Mouse (Mus musculus): Measurements from ENCODE around the gene Map3k7cl. TPM values are rescaled to one million over a fixed set of nuclear protein-coding genes. Genes with fewer than 3 reads are reported as not detected.

Map3k7cl gene
- polyA plus RNA-seq, 1 experiment from 2014 or later = 0.15 TPM

GRCm38 (mm10) chr16:87612218-87612838, 59.2 kb downstream of the Map3k7cl start:
- Histone ChIP-seq H3K27me3 (ENCODE audit: control insufficient read depth, insufficient read depth, low read length) (no peaks in the 10 kb centered on the region), H3K4me3 (ENCODE audit: low read depth, low read length) (no peak overlapping the region), H3K36me3 (ENCODE audit: control insufficient read depth, insufficient read depth, low read length) (no peaks in the 10 kb centered on the region), H3K9me3 (ENCODE audit: control insufficient read depth, low read length) (no peaks in the 10 kb centered on the region), H3K9ac (ENCODE audit: low read length) (no peak overlapping the region), H3K4me2 (ENCODE audit: low read depth, low read length, severe bottlenecking) (no peak overlapping the region), H3K27ac (ENCODE audit: low read depth, low read length) (no peak overlapping the region), H3K4me1 (replicated peaks; ENCODE audit: control insufficient read depth, insufficient read depth, low read length) (no peaks in the 10 kb centered on the region)
- DNase-seq (ENCODE audit: low spot score) (no peak), ATAC-seq (replicated peaks; ENCODE audit: low FRiP score) (no peak)
- WGBS = 87% methylated on average over 15 of the region's 15 CpGs

- ATAC-seq (replicated peaks; ENCODE audit: low FRiP score) (no peak), DNase-seq (ENCODE audit: low spot score) (no peak)
- H3K27me3 ChIP-seq (ENCODE audit: control insufficient read depth, insufficient read depth, low read length) = no peaks in the 10 kb centered on the region
- H3K27ac ChIP-seq (ENCODE audit: low read depth, low read length) = no peak overlapping the region
- no peak overlapping the region for H3K9ac ChIP-seq (ENCODE audit: low read length)
- no peaks in the 10 kb centered on the region for H3K4me1 ChIP-seq (replicated peaks; ENCODE audit: control insufficient read depth, insufficient read depth, low read length)
- no peak overlapping the region for H3K4me2 ChIP-seq (ENCODE audit: low read depth, low read length, severe bottlenecking)
- H3K9me3 ChIP-seq (ENCODE audit: control insufficient read depth, low read length) = no peaks in the 10 kb centered on the region
- H3K36me3 ChIP-seq (ENCODE audit: control insufficient read depth, insufficient read depth, low read length) = no peaks in the 10 kb centered on the region
- WGBS = 92% methylated on average over 6 of the region's 6 CpGs
- no peak overlapping the region for H3K4me3 ChIP-seq (ENCODE audit: low read depth, low read length)
Measured at GRCm38 (mm10) chr16:87617377-87617776, 64.2 kb downstream of the Map3k7cl start.

- H3K36me3 ChIP-seq (ENCODE audit: control insufficient read depth, insufficient read depth, low read length) = no peaks in the 10 kb centered on the region
- no peak overlapping the region for H3K27ac ChIP-seq (ENCODE audit: low read depth, low read length)
- no peak overlapping the region for H3K4me2 ChIP-seq (ENCODE audit: low read depth, low read length, severe bottlenecking)
- no peak for DNase-seq (ENCODE audit: low spot score)
- ATAC-seq (replicated peaks; ENCODE audit: low FRiP score) = no peak
- no peak overlapping the region for H3K4me3 ChIP-seq (ENCODE audit: low read depth, low read length)
- WGBS = 92% methylated on average over 3 of the region's 3 CpGs
- no peaks in the 10 kb centered on the region for H3K4me1 ChIP-seq (replicated peaks; ENCODE audit: control insufficient read depth, insufficient read depth, low read length)
- H3K9me3 ChIP-seq (ENCODE audit: control insufficient read depth, low read length) = no peaks in the 10 kb centered on the region
- no peaks in the 10 kb centered on the region for H3K27me3 ChIP-seq (ENCODE audit: control insufficient read depth, insufficient read depth, low read length)
- H3K9ac ChIP-seq (ENCODE audit: low read length) = no peak overlapping the region
Measured at GRCm38 (mm10) chr16:87621246-87621645, 68.1 kb downstream of the Map3k7cl start.

DNA sequence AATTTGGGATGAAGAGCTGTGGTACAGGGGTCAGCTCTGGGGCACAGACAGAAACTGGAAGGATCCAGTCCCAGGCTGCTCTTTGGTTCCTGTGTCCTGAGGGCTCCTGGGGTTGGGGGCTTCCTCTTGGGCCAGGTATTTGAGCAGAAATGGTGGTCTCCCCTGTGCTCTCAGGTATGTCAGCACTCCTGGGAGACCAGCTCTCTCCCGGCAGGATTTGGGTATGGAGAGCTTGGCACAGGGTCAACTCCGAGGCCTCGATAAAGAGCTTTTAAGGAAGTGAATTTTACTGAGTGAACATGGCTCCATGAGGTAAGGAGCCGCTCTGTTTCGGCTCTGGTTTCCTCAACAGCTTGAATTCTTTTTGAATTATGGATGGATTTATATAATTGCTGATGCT, 70.8 kb downstream of the Map3k7cl start:
- no peaks in the 10 kb centered on the region for H3K36me3 ChIP-seq (ENCODE audit: control insufficient read depth, insufficient read depth, low read length)
- H3K4me2 ChIP-seq (ENCODE audit: low read depth, low read length, severe bottlenecking) = no peak overlapping the region
- H3K27me3 ChIP-seq (ENCODE audit: control insufficient read depth, insufficient read depth, low read length) = no peaks in the 10 kb centered on the region
- 93% methylated on average over 5 of the region's 5 CpGs for WGBS
- H3K4me1 ChIP-seq (replicated peaks; ENCODE audit: control insufficient read depth, insufficient read depth, low read length) = no peaks in the 10 kb centered on the region
- H3K9ac ChIP-seq (ENCODE audit: low read length) = no peak overlapping the region
- H3K27ac ChIP-seq (ENCODE audit: low read depth, low read length) = no peak overlapping the region
- H3K4me3 ChIP-seq (ENCODE audit: low read depth, low read length) = no peak overlapping the region
- DNase-seq (ENCODE audit: low spot score) (no peak), ATAC-seq (replicated peaks; ENCODE audit: low FRiP score) (no peak)
- peaks cover 5% of the 10 kb centered on the region for H3K9me3 ChIP-seq (ENCODE audit: control insufficient read depth, low read length)

DNA sequence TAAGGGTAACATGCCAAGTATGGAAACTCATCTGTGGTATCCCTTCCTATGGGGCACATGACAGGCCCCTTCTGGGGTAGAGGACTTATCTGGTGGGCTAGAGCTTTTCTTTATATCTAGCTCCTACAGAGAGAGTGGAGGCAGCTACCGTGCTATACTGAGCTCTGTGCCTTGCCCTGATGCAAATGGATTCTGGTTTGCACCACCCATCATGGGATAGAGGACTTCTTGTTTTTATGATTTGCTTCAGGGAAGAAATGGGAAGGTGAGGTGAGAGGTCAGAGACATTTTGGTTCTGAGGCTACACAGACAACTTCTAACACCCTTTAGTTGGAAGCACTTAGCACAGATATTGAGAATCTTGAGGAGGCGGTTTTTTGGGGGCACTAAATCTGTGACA, 71.8 kb downstream of the Map3k7cl start:
- no peak for DNase-seq (ENCODE audit: low spot score)
- Histone ChIP-seq H3K4me1 (replicated peaks; ENCODE audit: control insufficient read depth, insufficient read depth, low read length) (no peaks in the 10 kb centered on the region), H3K4me2 (ENCODE audit: low read depth, low read length, severe bottlenecking) (no peak overlapping the region), H3K9me3 (ENCODE audit: control insufficient read depth, low read length) (peaks cover 5% of the 10 kb centered on the region), H3K27me3 (ENCODE audit: control insufficient read depth, insufficient read depth, low read length) (no peaks in the 10 kb centered on the region), H3K36me3 (ENCODE audit: control insufficient read depth, insufficient read depth, low read length) (no peaks in the 10 kb centered on the region), H3K4me3 (ENCODE audit: low read depth, low read length) (no peak overlapping the region), H3K9ac (ENCODE audit: low read length) (no peak overlapping the region), H3K27ac (ENCODE audit: low read depth, low read length) (no peak overlapping the region)
- 87% methylated on average over 2 of the region's 2 CpGs for WGBS
- ATAC-seq (replicated peaks; ENCODE audit: low FRiP score) = no peak

GRCm38 (mm10) chr16:87625341-87625740, 72.2 kb downstream of the Map3k7cl start:
- whole genome bisulfite sequencing = 89% methylated on average over 3 of the region's 3 CpGs
- H3K4me2 ChIP-seq (ENCODE audit: low read depth, low read length, severe bottlenecking) = no peak overlapping the region
- H3K4me3 ChIP-seq (ENCODE audit: low read depth, low read length) = no peak overlapping the region
- H3K4me1 ChIP-seq (replicated peaks; ENCODE audit: control insufficient read depth, insufficient read depth, low read length) = no peaks in the 10 kb centered on the region
- peaks cover 5% of the 10 kb centered on the region for H3K9me3 ChIP-seq (ENCODE audit: control insufficient read depth, low read length)
- no peak overlapping the region for H3K27ac ChIP-seq (ENCODE audit: low read depth, low read length)
- no peaks in the 10 kb centered on the region for H3K27me3 ChIP-seq (ENCODE audit: control insufficient read depth, insufficient read depth, low read length)
- H3K36me3 ChIP-seq (ENCODE audit: control insufficient read depth, insufficient read depth, low read length) = no peaks in the 10 kb centered on the region
- H3K9ac ChIP-seq (ENCODE audit: low read length) = no peak overlapping the region
- ATAC-seq (replicated peaks; ENCODE audit: low FRiP score) = no peak
- DNase-seq (ENCODE audit: low spot score) = no peak

GRCm38 (mm10) chr16:87625816-87626215, 72.7 kb downstream of the Map3k7cl start:
- H3K4me2 ChIP-seq (ENCODE audit: low read depth, low read length, severe bottlenecking) = no peak overlapping the region
- 93% methylated on average over 8 of the region's 8 CpGs for WGBS
- DNase-seq (ENCODE audit: low spot score) (no peak), ATAC-seq (replicated peaks; ENCODE audit: low FRiP score) (no peak)
- no peaks in the 10 kb centered on the region for H3K36me3 ChIP-seq (ENCODE audit: control insufficient read depth, insufficient read depth, low read length)
- H3K9ac ChIP-seq (ENCODE audit: low read length) = no peak overlapping the region
- H3K4me1 ChIP-seq (replicated peaks; ENCODE audit: control insufficient read depth, insufficient read depth, low read length) = no peaks in the 10 kb centered on the region
- no peaks in the 10 kb centered on the region for H3K27me3 ChIP-seq (ENCODE audit: control insufficient read depth, insufficient read depth, low read length)
- peaks cover 5% of the 10 kb centered on the region for H3K9me3 ChIP-seq (ENCODE audit: control insufficient read depth, low read length)
- no peak overlapping the region for H3K4me3 ChIP-seq (ENCODE audit: low read depth, low read length)
- no peak overlapping the region for H3K27ac ChIP-seq (ENCODE audit: low read depth, low read length)

GRCm38 (mm10) chr16:87626696-87627095, 73.6 kb downstream of the Map3k7cl start:
- Histone ChIP-seq H3K9me3 (ENCODE audit: control insufficient read depth, low read length) (peaks cover 5% of the 10 kb centered on the region), H3K27me3 (ENCODE audit: control insufficient read depth, insufficient read depth, low read length) (no peaks in the 10 kb centered on the region), H3K27ac (ENCODE audit: low read depth, low read length) (no peak overlapping the region), H3K4me3 (ENCODE audit: low read depth, low read length) (no peak overlapping the region), H3K36me3 (ENCODE audit: control insufficient read depth, insufficient read depth, low read length) (no peaks in the 10 kb centered on the region), H3K9ac (ENCODE audit: low read length) (no peak overlapping the region), H3K4me1 (replicated peaks; ENCODE audit: control insufficient read depth, insufficient read depth, low read length) (no peaks in the 10 kb centered on the region), H3K4me2 (ENCODE audit: low read depth, low read length, severe bottlenecking) (no peak overlapping the region)
- DNase-seq (ENCODE audit: low spot score) (no peak), ATAC-seq (replicated peaks; ENCODE audit: low FRiP score) (no peak)
- WGBS = 95% methylated on average over 4 of the region's 4 CpGs

- Histone ChIP-seq H3K9ac (ENCODE audit: low read length) (no peak overlapping the region), H3K4me1 (replicated peaks; ENCODE audit: control insufficient read depth, insufficient read depth, low read length) (no peaks in the 10 kb centered on the region), H3K4me2 (ENCODE audit: low read depth, low read length, severe bottlenecking) (no peak overlapping the region), H3K4me3 (ENCODE audit: low read depth, low read length) (no peak overlapping the region), H3K36me3 (ENCODE audit: control insufficient read depth, insufficient read depth, low read length) (no peaks in the 10 kb centered on the region), H3K9me3 (ENCODE audit: control insufficient read depth, low read length) (no peaks in the 10 kb centered on the region), H3K27me3 (ENCODE audit: control insufficient read depth, insufficient read depth, low read length) (no peaks in the 10 kb centered on the region), H3K27ac (ENCODE audit: low read depth, low read length) (no peak overlapping the region)
- DNase-seq (ENCODE audit: low spot score) (no peak), ATAC-seq (replicated peaks; ENCODE audit: low FRiP score) (no peak)
Measured at GRCm38 (mm10) chr16:87634709-87635108, 81.6 kb downstream of the Map3k7cl start.

Data from forebrain, embryonic 11.5 days (tissue).